Mouse (Mus musculus): ENCODE data around the gene 4930579G24Rik. TPM values are rescaled to one million over a fixed set of nuclear protein-coding genes. Genes with fewer than 3 reads are reported as not detected.

4930579G24Rik gene
- 1 to 10 TPM; 1.6 to 1.7 (median 1.6) TPM for total RNA-seq (2022)

DNA sequence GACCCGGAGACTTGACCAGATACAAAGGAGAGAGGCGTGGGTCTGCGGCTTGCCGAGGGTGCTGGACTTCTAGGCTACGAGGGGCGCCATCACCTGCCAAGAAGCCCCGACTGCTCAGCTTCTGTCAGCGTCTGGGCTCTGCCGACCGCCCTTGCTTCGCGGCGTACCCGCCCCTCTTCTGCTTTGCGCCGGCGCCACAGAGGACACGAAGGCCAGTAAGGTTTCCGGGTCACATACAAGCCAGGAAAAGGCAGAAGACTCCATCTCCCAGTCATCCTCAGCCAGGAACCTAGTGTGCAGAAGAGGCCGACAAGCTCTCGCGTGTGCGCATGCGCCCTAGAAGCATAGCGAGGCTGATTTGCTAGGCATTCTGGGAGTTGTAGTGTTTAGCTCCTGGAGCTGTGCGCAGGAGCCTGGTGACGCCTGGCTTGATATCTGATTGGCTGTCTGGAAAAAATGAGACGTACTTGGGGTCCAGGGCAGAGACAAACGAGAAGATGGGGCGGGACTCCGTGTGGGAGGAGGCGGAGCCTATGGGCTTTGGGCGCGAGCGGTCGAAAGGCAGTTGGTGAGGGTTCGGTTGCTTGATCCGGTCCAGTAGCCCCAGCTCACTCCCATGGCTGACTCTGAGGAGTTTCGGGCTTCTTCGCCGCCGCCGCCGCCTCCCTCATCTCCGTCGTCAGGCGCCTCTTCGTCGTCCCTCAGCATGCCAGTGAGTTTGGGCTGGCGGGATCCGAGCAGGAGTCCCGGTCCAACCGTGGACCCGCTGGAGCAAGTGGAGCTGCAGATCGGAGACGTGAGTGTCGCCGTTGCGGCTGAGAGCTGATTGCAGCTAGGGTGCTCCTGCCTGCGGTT lies at the start of gene 4930579G24Rik:
Gene 4930579G24Rik (plus strand): TSS at position 519 of the 855 bp plus-strand sequence.
- peak; percentile 97 for DNase-seq (ENCODE audit: low spot score)

DNA sequence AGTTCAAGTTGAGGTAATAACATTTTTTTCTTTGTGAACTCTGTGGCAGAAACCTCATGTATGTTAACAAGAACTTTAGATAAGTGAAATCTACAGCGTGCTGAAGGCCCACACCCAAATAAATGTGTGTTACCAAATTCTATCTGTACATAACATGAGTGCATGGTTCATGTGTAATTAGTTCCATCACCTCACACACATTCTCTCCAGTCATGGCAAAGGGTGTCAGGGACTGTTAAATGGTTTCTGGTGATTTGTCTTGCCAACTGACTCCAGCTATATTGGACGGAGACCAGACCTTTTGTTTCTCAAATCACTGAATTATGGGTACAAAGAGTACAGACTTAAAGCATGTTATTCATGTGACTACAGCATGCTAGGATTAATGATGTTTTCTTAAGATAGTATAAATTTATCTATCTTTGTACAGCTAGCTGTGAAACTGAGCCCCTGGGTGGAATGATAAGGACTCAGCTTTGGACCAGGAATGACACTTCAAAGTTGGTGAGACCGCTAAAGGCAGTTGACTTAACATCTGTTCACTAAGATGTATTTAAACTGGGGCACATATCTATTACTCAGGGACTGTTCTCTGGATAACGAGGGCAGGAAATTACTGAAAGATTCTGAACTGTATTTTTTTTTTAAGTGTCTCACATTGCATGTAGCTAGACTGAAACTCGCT lies 48.8 kb upstream of the 4930579G24Rik start:
- no peak for DNase-seq (ENCODE audit: low spot score)

- peak; percentile 90 for DNase-seq (ENCODE audit: low spot score)
Measured at GRCm38 (mm10) chr3:79586804-79587203, 42.1 kb upstream of the 4930579G24Rik start.

GRCm38 (mm10) chr3:79589671-79590070 lies 39.2 kb upstream of the 4930579G24Rik start:
- no peak for DNase-seq (ENCODE audit: low spot score)

GRCm38 (mm10) chr3:79590863-79591792 lies 37.8 kb upstream of the 4930579G24Rik start, which contains the start of gene Ppid:
Gene Ppid, plus strand, starts transcription at chr3:79591342.
- peak; percentile 76 for DNase-seq (ENCODE audit: low spot score)

DNA sequence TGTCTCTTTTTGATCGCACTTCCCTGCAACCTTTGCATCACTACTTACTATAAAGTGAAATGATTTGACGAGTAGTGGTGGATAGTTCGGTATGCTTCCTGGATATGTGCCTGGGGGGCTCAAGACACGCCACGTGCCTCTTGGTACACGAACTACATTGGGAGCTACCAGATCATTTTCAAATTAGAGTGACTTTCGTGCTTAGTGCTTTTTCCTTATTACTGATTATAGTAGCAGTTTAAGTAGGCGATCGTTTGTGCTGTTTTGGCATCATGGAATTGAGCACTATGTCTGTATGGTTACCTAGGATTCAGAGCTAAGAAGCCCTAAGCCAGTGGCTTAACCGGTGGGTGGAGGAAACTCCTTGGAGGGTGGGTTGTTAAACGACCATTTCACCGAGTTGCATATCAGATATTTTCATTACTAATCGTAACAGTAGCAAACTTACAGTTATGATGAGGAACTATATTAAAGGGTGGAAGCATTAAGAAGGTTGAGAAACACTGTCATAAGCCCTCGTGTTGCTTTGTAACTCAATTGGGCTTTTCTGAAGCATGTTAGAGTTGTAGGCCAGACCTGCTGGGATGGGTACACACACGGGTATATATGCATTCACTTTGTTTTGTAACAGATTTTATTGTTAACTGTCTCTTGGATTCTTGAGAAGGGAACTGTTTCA lies 36.9 kb upstream of the 4930579G24Rik start:
- no peak for DNase-seq (ENCODE audit: low spot score)

GRCm38 (mm10) chr3:79595468-79595867 lies 33.4 kb upstream of the 4930579G24Rik start:
- DNase-seq (ENCODE audit: low spot score), result no peak

DNA sequence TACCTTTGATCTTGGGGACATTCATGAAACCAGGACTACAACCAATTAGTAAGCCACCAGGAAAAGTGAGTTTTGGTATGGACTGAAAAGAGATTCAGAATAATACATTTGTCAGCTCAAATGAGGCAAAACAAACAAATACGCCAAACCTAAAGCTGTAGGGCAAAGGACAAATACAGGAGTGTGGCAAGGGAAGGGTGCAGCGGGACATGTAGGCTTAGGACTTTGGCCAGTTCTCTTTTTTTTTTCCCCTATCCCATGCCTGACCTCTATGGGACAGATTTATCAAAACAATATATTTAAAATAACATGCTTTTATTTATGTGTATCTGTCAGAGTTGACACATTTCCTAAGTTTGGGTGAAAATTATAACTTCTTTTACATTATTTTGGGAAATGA lies 19.0 kb upstream of the 4930579G24Rik start:
- DNase-seq (ENCODE audit: low spot score), result no peak

- no peak for DNase-seq (ENCODE audit: low spot score)
Measured at GRCm38 (mm10) chr3:79627484-79628181, 1.2 kb upstream of the 4930579G24Rik start.

DNA sequence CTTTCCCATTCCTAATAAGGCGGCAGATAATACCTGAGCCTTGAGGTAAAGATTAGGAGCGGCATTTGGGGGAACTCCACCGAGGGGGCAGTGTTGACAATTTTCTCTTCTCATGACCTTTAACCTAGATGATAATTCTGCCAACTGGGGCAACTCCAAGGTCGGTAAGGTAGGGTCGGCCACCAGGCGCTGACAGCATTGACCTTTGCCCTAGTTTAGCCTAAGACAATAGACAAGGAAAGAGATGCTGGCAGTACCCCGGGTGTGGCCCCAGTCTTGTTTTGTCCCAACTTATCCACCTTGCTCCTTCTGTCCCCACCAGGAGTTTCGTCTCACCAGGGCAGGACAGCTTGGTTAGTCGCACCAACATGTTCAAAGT lies 708 bp upstream of the 4930579G24Rik start:
- DNase-seq (ENCODE audit: low spot score), result no peak

GRCm38 (mm10) chr3:79629416-79629730 lies 494 bp downstream of the 4930579G24Rik start, which contains the start of gene Etfdh:
Gene Etfdh, minus strand, starts transcription at chr3:79629500.
- DNase-seq (ENCODE audit: low spot score), result peak; percentile 51

DNA sequence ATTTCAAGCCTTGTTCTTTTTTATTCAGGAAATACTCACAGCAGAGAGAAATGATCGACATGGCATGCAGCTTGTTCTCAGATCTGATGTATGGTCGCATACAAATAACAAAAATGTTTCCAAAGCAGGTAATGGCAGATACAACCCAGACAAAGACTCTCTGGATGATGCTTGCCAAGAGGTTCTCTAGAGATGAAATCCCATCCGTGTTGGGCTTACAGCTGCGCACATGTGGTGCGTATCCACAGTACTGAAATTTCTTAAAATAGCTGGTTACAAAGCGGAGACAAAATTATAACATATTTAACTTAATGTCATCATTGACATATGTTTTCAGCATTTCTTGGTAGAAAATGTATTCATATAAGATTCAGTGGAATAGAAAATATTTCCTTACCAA lies 23.2 kb downstream of the 4930579G24Rik start:
- no peak for DNase-seq (ENCODE audit: low spot score)

GRCm38 (mm10) chr3:79656682-79657081 lies 27.8 kb downstream of the 4930579G24Rik start:
- no peak for DNase-seq (ENCODE audit: low spot score)

DNA sequence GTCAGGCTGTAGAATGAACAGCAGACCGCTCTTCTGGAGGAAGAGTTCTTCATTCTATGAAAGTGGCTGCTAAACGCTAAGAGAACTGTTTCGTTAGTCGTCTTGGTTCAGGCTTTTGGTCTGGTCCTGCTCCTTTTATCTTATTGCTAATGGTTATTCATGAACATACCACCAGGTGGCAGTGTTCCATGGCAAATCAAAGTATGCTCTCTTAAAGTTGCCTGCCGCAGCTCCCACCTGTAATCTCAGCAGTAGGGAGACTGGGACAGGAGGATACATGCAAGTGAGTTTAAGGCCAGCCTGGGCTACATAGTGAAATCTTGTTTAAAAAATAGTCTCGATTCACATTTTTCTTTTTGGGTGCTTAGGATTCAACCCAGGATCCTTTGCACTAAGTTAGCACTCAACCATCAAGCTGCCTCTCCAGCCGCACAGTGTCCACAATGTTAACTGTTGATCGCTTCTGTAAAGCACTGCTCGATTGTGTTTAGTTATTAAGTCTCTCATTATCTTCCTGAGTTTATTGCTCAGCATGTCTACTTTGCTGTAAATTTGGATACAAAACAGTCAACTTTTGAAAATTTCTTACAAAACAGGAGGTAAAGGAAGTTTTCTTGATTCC lies 36.0 kb downstream of the 4930579G24Rik start:
- peak; percentile 46 for DNase-seq (ENCODE audit: low spot score)

DNA sequence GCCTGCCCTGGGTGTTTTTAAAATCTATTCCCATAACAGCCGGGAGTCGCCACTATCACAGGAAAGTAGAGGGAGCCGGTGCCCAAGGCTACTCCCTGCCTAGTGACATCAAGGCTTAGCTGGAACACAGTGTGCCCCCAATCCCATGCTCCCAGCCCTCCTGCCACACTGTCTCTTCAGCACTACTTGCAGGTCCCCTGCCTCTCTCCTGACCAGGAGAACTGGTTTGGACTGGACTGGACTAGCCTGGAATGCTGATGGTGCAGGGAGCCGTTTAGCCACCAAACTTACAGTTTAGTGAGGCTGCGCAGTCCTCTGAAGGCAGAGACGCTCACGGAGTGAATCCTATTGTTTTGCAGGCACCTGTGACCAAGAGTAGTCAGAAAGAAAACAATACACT lies 41.7 kb downstream of the 4930579G24Rik start:
- no peak for DNase-seq (ENCODE audit: low spot score)

- DNase-seq (ENCODE audit: low spot score), result no peak
Measured at GRCm38 (mm10) chr3:79672188-79672587, 43.3 kb downstream of the 4930579G24Rik start.

DNA sequence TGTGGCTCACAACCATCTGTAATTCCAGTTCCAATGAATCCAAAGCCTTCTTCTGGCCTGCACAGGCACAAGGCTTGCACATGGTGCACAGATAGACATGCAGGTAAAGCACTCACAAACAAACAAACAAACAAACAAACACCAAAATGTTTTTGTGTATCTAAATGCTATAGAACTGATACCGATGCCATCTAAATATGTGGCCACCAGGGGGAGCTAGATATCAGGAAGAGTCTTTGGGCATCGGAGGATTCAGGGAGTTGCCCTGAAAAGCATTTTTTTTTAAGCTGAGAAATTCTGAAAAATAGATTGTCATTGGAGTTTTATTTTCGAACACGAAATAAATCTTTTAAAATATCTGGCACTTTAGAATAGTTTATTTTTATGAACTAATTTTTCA lies 44.2 kb downstream of the 4930579G24Rik start:
- peak; percentile 51 for DNase-seq (ENCODE audit: low spot score)

DNA sequence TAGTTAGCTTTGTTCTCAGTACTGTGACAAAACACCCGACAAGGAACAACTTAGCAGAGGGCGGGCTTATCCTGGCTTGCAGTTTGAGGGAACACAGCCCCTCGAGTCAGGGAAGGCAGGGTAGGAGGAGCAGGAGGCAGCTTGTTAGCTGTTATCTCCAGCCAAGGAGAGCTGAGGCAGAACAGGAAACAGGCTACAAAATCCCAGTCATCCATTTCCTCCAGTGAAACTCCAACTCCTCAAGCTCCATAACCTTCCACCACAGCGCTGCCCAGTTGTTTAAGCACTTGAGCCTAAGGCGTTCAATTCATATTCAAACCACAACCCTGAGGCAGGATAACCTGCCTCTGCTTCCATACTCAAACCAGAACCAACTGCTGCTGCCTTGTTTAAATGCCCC lies 45.8 kb downstream of the 4930579G24Rik start:
- DNase-seq (ENCODE audit: low spot score), result no peak

DNA sequence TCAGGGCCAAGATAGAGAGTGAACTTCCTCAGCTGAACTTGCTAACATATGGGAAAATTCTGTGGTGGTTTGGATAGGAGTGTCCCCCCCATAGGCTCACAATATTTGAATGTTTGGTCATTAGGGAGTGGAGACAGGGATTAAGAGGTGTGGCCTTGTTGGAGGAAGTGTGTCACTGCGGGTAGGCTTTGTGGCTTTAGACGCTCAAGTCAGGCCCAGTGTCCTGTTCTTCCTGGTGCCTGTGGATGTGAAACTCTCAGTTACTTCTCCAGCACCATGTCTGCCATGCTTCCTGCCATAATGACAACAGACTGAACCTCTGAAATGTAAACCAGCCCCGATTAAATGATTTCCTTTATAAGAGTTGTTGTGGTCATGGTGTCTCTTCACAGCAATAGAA lies 47.5 kb downstream of the 4930579G24Rik start:
- no peak for DNase-seq (ENCODE audit: low spot score)

Measured in heart, adult 8-10 months (tissue).